Mouse (Mus musculus) heart, embryonic 15.5 days (tissue): ENCODE data around the gene Adamts12. TPM values are rescaled to one million over a fixed set of nuclear protein-coding genes. Genes with fewer than 3 reads are reported as not detected.

Experiments
- ATAC-seq: fragments of 200-750 bp; cut with Nextera tagmentation; replicated peaks from 2 replicates; pipeline ENCODE4 v1.8.0; 2017; ENCODE audit warnings: low read depth, moderate TSS enrichment; ENCODE audit not compliant: insufficient number of reproducible peaks, insufficient read depth, low FRiP score
- H3K27ac ChIP-seq: fragments of 300-500 bp; sonication (generic); 2 replicates; pipeline ENCODE4 v1.5.1; 2015; ENCODE audit warnings: mild to moderate bottlenecking, inconsistent platforms
- H3K27me3 ChIP-seq: fragments of 300-500 bp; sonication (generic); 2 replicates; pipeline ENCODE4 v1.6.1; 2015; ENCODE audit warnings: inconsistent platforms
- H3K36me3 ChIP-seq: fragments of 300-500 bp; sonication (generic); 2 replicates; pipeline ENCODE4 v1.6.1; 2015; ENCODE audit warnings: mild to moderate bottlenecking, inconsistent platforms
- H3K4me1 ChIP-seq: fragments of 300-500 bp; sonication (generic); replicated peaks from 2 replicates; pipeline ENCODE4 v1.6.1; 2015; ENCODE audit warnings: inconsistent platforms
- H3K4me2 ChIP-seq: fragments of 300-500 bp; sonication (generic); 2 replicates; pipeline ENCODE4 v1.6.1; 2015; ENCODE audit warnings: inconsistent platforms, mild to moderate bottlenecking, moderate library complexity
- H3K4me3 ChIP-seq: fragments of 300-500 bp; sonication (generic); 2 replicates; pipeline ENCODE4 v1.5.1; 2015; ENCODE audit warnings: mild to moderate bottlenecking, inconsistent platforms
- H3K9ac ChIP-seq: fragments of 300-500 bp; sonication (generic); 2 replicates; pipeline ENCODE4 v1.6.1; 2015; ENCODE audit warnings: mild to moderate bottlenecking, inconsistent platforms
- H3K9me3 ChIP-seq: fragments of 300-500 bp; sonication (generic); replicated peaks from 2 replicates; pipeline ENCODE4 v1.6.1; 2016; ENCODE audit warnings: inconsistent platforms
- WGBS: fragments of 180-500 bp; shearing (Covaris S2); methylation state at CpG from one replicate; pipeline ENCODE4 v1.1.7; 2015; ENCODE audit warnings: mixed read lengths; 5-methylcytosine and 5-hydroxymethylcytosine counted together
- polyA plus RNA-seq: library from polyadenylated mRNA; unstranded; fragments of >200 nt; fragmentation: Nextera tagmentation; extraction: Ambion mirVana; gene quantifications from 2 replicates; pipeline ENCODE4 v1.2.1, GENCODE M21; 2015

The Adamts12 gene
- polyA plus RNA-seq, 1 experiment from 2014 or later, result 1.7 TPM

DNA sequence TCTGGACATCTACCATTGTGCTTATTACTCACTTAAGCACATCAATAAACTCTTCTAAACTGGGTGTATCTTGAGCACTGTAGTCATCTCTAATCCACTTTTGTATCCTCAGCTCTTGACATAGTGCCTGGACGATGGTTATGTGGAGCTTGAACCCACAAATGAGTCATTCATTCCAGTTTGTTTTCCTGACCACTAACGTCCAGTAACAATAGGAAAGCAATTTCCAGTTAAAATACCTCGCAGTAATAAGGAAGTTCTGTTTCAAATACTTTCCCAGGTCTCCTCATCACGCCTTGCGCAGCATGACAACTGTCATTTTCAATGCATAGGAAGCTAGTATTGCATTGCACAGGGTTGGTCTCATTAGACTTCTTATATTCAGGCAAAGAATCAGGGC, 21.8 kb upstream of the Adamts12 start:
- Histone ChIP-seq H3K4me2 (no peak overlapping the region), H3K36me3 (no peaks in the 10 kb centered on the region), H3K27ac (no peak overlapping the region), H3K27me3 (peaks cover 6% of the 10 kb centered on the region), H3K4me1 (no peaks in the 10 kb centered on the region), H3K4me3 (no peak overlapping the region), H3K9ac (no peak overlapping the region), H3K9me3 (no peaks in the 10 kb centered on the region)
- 72% methylated on average over 5 of the region's 5 CpGs for WGBS
- ATAC-seq, result no peak

DNA sequence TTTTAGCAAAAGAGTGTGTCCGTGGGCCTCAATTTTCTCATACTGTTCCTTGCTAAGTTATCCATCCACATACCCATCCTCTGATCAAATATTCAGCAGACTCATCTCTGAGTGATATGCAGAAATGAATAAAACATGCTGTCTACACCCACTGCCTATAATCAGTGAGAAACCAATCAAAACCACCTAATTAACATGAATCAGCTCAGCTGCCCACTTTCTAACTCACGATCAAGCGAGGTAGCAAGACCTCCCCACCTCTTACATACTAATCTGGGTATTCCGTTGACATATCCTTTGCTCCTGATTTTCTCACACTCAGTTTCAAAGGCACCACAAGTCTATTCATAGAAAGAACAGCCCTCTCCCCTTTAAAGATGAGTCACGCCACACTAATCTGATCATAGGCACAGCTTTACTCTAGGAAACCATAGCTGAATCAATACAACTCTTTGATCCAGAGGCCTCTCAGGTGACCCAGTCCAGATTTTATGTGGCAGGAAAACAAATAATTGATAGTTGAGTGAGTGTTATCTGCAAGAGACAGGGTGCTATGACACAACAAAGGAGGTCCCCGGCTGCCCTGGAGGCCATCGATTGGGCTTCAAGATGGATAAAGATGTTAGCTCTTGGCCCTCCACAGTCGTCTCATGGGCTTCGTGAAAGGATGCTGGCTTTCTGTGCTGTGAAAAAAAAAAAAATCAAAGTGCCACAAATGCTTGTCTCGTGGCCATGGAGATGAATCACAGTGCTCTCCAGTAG, 10.7 kb upstream of the Adamts12 start:
- Histone ChIP-seq H3K27ac (no peak overlapping the region), H3K27me3 (no peaks in the 10 kb centered on the region), H3K4me2 (no peak overlapping the region), H3K9me3 (no peaks in the 10 kb centered on the region), H3K4me1 (no peaks in the 10 kb centered on the region), H3K36me3 (no peaks in the 10 kb centered on the region), H3K4me3 (no peak overlapping the region), H3K9ac (no peak overlapping the region)
- no peak for ATAC-seq
- 61% methylated on average over 10 of the region's 10 CpGs for WGBS

DNA sequence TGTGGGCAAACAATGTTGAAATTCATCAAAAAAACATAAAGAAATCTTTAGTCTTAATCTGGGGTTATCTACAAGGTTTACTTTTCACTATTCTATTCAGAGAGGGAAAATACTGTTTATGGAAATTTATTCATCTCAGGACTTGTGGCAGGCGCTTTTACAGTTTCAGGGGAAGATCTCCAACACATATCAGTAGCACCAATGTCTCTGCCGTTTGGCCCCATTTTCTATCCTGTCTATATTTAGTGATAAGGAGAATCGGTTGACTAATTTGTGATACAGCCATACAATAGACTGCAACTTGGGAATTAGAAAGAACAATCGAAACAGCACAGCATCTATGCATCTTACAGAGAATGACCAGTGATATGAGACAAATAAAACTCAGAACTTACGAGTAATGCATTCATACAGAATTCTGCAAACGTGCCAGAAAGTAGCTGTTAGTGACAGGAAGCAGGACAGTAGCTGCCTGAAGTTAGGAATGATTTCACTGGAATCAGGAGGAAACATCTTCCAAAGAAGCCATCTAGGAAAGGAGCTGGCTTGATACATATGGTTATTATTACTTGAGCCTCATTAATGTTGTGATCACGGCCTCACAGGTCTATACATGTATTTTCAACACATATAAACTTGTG, 10.0 kb upstream of the Adamts12 start:
- H3K27ac ChIP-seq, result no peak overlapping the region
- H3K4me1 ChIP-seq, result no peaks in the 10 kb centered on the region
- WGBS, result 54% methylated on average over 7 of the region's 7 CpGs
- no peaks in the 10 kb centered on the region for H3K36me3 ChIP-seq
- no peaks in the 10 kb centered on the region for H3K27me3 ChIP-seq
- ATAC-seq, result no peak
- H3K4me3 ChIP-seq, result no peak overlapping the region
- no peaks in the 10 kb centered on the region for H3K9me3 ChIP-seq
- no peak overlapping the region for H3K4me2 ChIP-seq
- H3K9ac ChIP-seq, result no peak overlapping the region

DNA sequence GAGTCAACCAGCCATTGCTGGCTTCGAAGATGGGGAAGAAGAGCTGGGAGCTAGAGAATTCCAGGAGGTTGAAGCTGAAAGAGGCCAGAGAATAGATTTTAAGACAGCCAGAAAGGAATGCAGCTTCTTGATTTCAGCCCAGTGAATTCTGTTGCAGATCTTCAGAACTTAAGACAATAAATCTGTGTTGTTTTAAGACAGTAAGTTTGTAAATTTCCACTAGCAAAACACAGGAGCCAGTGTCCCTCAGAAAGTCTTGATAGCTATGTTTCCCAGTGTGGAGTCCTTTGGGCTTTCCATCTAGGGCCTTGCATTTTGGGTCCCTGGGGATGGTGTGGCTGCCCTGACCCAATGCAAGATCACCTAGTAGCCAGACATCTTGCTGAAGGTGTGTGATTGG, 1.7 kb upstream of the Adamts12 start:
- no peaks in the 10 kb centered on the region for H3K9me3 ChIP-seq
- H3K4me3 ChIP-seq, result no peak overlapping the region
- no peaks in the 10 kb centered on the region for H3K36me3 ChIP-seq
- WGBS, result 86% methylated on average over 1 of the region's 1 CpGs
- no peaks in the 10 kb centered on the region for H3K27me3 ChIP-seq
- no peak overlapping the region for H3K27ac ChIP-seq
- no peak for ATAC-seq
- H3K4me1 ChIP-seq, result peaks cover 9% of the 10 kb centered on the region
- no peak overlapping the region for H3K9ac ChIP-seq
- H3K4me2 ChIP-seq, result no peak overlapping the region

DNA sequence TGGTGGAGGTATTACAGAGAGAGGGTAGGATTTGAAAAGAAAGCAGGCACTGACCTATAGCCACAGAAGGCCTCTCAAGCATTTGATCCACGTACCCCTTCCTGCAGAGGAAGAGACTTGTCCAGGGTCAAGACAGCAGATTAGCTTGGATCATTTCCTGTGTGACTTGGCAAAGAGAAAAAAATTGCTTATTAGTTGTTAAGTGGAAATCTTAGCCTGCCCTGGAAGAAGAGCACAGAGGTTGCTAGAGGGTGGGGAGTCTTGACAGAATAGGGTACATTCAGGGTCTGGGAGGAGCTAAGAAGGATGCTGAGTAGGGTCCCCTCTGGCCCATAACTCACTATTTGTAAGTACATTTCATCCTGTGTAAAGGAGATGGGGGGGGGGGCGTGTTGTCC, 431 bp upstream of the Adamts12 start:
- Histone ChIP-seq H3K9me3 (no peaks in the 10 kb centered on the region), H3K27me3 (no peaks in the 10 kb centered on the region), H3K4me3 (peak overlapping the region; percentile 54), H3K27ac (peak overlapping the region; percentile 73), H3K4me1 (peaks cover 9% of the 10 kb centered on the region), H3K4me2 (peak overlapping the region; percentile 67), H3K36me3 (no peaks in the 10 kb centered on the region), H3K9ac (0 out of 2 replicates have a peak overlapping the region, but pooled peaks have one; percentile 54)
- no peak for ATAC-seq
- WGBS, result 32% methylated on average over 2 of the region's 2 CpGs

DNA sequence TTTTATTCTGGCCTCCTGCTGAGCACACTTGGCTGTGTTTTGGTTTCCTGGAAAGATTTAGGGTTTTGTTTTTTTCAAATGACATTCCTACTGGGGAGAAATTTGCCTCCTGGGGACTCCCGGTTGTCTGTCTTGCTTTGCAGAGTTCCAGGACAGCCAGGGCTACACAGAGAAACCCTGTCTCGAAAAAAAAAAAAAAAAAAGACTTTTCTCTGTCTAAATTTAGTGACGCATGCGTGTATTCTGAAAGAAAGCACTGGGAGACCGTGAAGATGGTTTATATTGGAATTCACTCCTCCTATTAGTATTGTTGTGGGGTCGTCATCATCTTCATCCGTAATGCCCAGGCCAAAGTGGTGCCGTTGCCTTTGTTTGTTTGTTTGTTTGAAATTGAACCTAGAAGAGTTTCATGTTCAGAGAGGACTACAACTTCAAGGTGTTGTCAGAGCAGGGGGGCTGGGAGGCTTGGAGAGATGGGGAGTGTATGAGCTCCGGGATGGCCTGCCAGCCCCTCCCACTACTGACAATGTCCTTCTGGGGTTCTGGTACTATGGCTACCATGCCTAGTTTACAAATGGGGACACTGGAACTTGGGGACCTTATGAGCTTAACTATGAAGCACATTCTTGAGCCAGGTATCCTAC, 1.1 kb downstream of the Adamts12 start:
- Histone ChIP-seq H3K27me3 (no peaks in the 10 kb centered on the region), H3K4me3 (peak overlapping the region; percentile 54), H3K4me1 (peaks cover 9% of the 10 kb centered on the region), H3K9ac (peak overlapping the region; percentile 54), H3K4me2 (peak overlapping the region; percentile 67), H3K36me3 (no peaks in the 10 kb centered on the region), H3K27ac (peak overlapping the region; percentile 73), H3K9me3 (no peaks in the 10 kb centered on the region)
- ATAC-seq, result no peak
- 11% methylated on average over 9 of the region's 9 CpGs for WGBS

DNA sequence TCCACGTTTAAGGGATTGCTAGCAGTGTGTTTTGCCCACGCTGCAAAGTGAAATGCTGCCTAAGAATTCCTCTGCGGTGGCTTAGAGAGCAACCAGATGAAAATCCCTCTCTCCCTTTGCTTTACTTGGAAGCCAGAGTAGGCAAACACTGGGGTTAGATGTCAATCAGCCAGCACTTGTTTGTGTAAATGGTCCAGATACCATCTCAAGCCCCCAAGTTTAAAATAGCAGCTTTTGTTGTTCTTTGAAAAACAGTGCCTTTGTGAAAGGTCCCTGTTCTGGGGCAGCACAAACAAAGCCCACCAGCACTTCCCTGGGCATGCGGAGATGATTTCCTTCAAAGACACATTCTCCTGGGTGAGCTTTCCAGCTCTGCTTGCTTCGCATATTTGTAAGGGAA, 1.7 kb downstream of the Adamts12 start:
- 21% methylated on average over 5 of the region's 5 CpGs for WGBS
- H3K4me2 ChIP-seq, result peak overlapping the region; percentile 67
- H3K36me3 ChIP-seq, result no peaks in the 10 kb centered on the region
- H3K27me3 ChIP-seq, result no peaks in the 10 kb centered on the region
- H3K4me3 ChIP-seq, result peak overlapping the region; percentile 54
- no peaks in the 10 kb centered on the region for H3K9me3 ChIP-seq
- H3K27ac ChIP-seq, result 0 out of 2 replicates have a peak overlapping the region, but pooled peaks have one; percentile 0
- ATAC-seq, result no peak
- H3K9ac ChIP-seq, result no peak overlapping the region
- H3K4me1 ChIP-seq, result peaks cover 9% of the 10 kb centered on the region

DNA sequence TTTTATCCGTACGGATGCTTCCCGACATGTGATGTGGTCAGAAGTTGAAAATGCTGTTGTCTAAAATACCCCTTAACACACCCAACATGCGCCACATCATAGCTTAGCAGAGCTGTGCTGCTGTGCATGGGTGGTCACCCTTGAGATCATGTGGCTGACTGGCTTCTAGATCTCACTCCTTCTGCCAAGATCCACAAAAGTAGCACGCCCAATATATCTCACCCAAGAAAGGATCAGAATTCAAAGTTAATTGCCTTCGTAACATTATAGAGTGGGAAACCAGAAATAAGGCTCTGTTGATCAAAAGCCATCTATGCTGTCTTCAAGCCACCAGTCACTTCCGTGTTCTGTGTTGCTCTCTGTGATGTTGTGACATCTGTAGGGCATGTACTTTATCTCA, 3.3 kb downstream of the Adamts12 start:
- Histone ChIP-seq H3K4me3 (no peak overlapping the region), H3K36me3 (no peaks in the 10 kb centered on the region), H3K4me1 (peaks cover 9% of the 10 kb centered on the region), H3K27me3 (no peaks in the 10 kb centered on the region), H3K4me2 (no peak overlapping the region), H3K9ac (no peak overlapping the region), H3K9me3 (no peaks in the 10 kb centered on the region), H3K27ac (no peak overlapping the region)
- WGBS, result 74% methylated on average over 7 of the region's 7 CpGs
- no peak for ATAC-seq

DNA sequence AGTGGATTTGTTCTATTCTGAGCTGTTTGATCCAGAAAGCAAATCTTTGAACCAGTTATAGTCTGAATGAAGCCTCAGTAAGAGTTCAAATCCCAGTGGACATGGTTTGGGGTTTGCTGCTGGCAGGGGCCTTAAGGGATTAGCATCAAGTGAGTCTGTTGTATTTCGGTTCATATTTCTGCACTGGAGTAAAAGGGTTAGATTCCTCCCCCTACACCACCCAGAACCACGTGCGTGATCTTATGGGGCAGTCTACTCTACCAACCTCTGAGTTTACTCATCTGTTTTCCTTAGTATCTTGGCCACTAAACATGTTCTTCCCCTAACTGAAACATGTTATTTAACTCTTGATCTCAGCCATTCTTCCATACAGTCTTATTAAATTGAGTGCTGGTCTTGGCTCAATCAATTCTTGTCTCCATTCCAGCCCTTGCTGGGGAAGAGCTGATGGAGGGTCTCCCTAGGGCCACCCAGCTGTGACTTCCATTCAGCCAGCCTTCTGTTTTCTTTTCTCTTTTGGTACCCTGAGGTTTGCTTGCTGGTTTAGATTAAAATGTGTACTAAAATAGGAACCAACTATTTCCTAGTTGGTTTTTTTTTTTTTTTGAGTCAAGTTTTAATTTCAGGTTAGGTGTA, 11.3 kb downstream of the Adamts12 start:
- H3K27me3 ChIP-seq, result no peaks in the 10 kb centered on the region
- ATAC-seq, result no peak
- H3K36me3 ChIP-seq, result no peaks in the 10 kb centered on the region
- H3K9me3 ChIP-seq, result no peaks in the 10 kb centered on the region
- H3K27ac ChIP-seq, result no peak overlapping the region
- no peak overlapping the region for H3K4me3 ChIP-seq
- no peaks in the 10 kb centered on the region for H3K4me1 ChIP-seq
- H3K9ac ChIP-seq, result no peak overlapping the region
- WGBS, result 83% methylated on average over 3 of the region's 3 CpGs
- no peak overlapping the region for H3K4me2 ChIP-seq

DNA sequence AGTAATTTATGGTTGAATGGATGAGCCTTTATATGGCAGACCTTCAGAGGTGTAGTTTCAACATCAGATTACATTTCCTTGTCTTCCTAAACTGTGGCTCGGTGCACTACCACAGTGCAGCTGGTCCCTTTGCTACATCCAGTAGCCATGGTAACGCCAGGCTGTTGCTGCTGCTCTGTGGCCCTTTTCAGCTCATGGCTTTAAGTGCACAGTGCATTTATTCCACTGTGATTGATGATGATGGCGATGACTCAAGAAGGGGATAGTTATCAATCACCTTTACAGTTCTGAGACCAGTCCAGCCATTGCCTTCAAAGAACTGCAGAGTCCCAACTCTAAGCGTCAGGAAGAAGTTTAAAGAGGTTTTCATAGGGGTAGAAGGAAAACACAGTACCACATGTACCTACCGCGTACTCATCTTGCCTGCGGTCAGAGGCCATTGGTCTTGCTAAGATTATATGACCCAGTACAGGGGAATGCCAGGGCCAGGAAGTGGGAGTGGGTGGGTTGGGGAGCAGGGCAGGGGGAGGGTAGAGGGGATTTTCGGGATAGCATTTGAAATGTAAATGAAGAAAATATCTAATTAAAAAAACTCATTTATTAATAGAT, 18.5 kb downstream of the Adamts12 start:
- Histone ChIP-seq H3K4me2 (no peak overlapping the region), H3K4me1 (0 out of 2 replicates have a peak, but pooled peaks cover 2% of the 10 kb centered on the region), H3K27me3 (no peaks in the 10 kb centered on the region), H3K4me3 (no peak overlapping the region), H3K9ac (no peak overlapping the region), H3K36me3 (no peaks in the 10 kb centered on the region), H3K9me3 (no peaks in the 10 kb centered on the region), H3K27ac (no peak overlapping the region)
- no peak for ATAC-seq
- 76% methylated on average over 8 of the region's 8 CpGs for WGBS

DNA sequence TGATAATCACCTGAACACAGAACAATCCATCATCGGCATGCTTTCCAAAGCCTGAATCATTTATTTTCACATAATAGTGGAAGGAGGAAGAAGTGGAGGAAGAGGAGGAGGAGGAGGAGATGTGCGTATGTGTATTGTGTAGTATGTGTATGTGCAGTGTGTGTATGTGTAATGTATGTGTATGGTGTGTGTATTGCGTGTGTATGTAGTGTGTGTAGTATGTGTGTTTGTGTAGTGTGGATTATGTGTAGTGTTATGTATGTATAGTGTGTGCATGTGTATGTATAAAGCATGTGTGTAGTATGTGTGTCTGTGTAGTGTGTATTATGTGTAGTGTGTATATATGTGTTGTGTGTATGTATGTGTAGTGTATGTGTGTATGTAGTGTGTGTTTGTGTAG, 19.1 kb downstream of the Adamts12 start:
- 91% methylated on average over 3 of the region's 3 CpGs for WGBS
- no peak overlapping the region for H3K4me3 ChIP-seq
- H3K9ac ChIP-seq, result no peak overlapping the region
- H3K4me1 ChIP-seq, result 0 out of 2 replicates have a peak, but pooled peaks cover 2% of the 10 kb centered on the region
- H3K36me3 ChIP-seq, result no peaks in the 10 kb centered on the region
- H3K9me3 ChIP-seq, result no peaks in the 10 kb centered on the region
- no peaks in the 10 kb centered on the region for H3K27me3 ChIP-seq
- H3K4me2 ChIP-seq, result no peak overlapping the region
- no peak for ATAC-seq
- no peak overlapping the region for H3K27ac ChIP-seq
